Mouse (Mus musculus) embryonic facial prominence, embryonic 12.5 days (tissue): ENCODE data around the gene Glb1. TPM values are rescaled to one million over a fixed set of nuclear protein-coding genes. Genes with fewer than 3 reads are reported as not detected.

Source experiments
- ATAC-seq: fragments of 200-750 bp; cut with Nextera tagmentation; 2 replicates; pipeline ENCODE4 v1.8.0; 2017; ENCODE audit not compliant: insufficient number of reproducible peaks, insufficient read depth, low FRiP score, low TSS enrichment
- H3K27ac ChIP-seq: fragments of 300-500 bp; sonication (generic); 2 replicates; pipeline ENCODE4 v1.5.1; 2016; ENCODE audit warnings: mild to moderate bottlenecking
- H3K27me3 ChIP-seq: fragments of 300-500 bp; sonication (generic); 2 replicates; pipeline ENCODE4 v1.6.1; 2016; ENCODE audit warnings: mild to moderate bottlenecking, moderate library complexity
- H3K36me3 ChIP-seq: fragments of 300-500 bp; sonication (generic); 2 replicates; pipeline ENCODE4 v1.6.1; 2016; ENCODE audit warnings: mild to moderate bottlenecking
- H3K4me1 ChIP-seq: fragments of 300-500 bp; sonication (generic); 2 replicates; pipeline ENCODE4 v1.6.1; 2016
- H3K4me2 ChIP-seq: fragments of 300-500 bp; sonication (generic); replicated peaks from 2 replicates; pipeline ENCODE4 v1.6.1; 2016; ENCODE audit warnings: mild to moderate bottlenecking, moderate library complexity
- H3K4me3 ChIP-seq: fragments of 300-500 bp; sonication (generic); 2 replicates; pipeline ENCODE4 v1.5.1; 2016; ENCODE audit warnings: mild to moderate bottlenecking
- H3K9ac ChIP-seq: fragments of 300-500 bp; sonication (generic); 2 replicates; pipeline ENCODE4 v1.6.1; 2016; ENCODE audit warnings: mild to moderate bottlenecking, moderate library complexity
- H3K9me3 ChIP-seq: fragments of 300-500 bp; sonication (generic); 2 replicates; pipeline ENCODE4 v1.6.1; 2016; ENCODE audit warnings: mild to moderate bottlenecking, moderate library complexity
- WGBS: fragments of 180-500 bp; shearing (Covaris S2); methylation state at CpG from one replicate; pipeline ENCODE4 v1.1.7; 2016; 5-methylcytosine and 5-hydroxymethylcytosine counted together
- polyA plus RNA-seq: library from polyadenylated mRNA; unstranded; fragments of >200 nt; fragmentation: Nextera tagmentation; extraction: Ambion mirVana; gene quantifications from 2 replicates; pipeline ENCODE4 v1.2.1, GENCODE M21; 2016

The Glb1 gene
- polyA plus RNA-seq, 1 experiment from 2014 or later, result 28.9 TPM

DNA sequence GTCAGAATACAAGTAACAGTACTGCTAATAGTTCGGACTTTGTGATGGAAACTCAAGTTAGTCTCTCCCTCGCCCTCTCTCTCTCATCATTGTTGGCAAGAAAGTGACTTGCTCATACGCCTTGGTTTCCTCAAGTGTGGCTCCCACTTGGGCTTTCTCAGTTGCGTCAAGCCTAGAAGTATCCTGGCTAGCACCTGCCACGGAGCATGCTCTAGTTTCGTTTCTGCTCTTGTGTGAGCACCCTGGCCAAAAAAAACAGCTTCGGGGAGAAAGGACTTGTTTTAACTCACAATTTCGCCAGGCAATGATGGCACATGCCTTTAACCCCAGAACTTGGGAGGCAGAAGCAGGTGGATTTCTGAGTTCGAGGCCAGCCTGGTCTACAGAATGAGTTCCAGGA is 76.1 kb downstream of the Glb1 start:
- no peak overlapping the region for H3K9ac ChIP-seq
- H3K4me3 ChIP-seq, result no peak overlapping the region
- 90% methylated on average over 9 of the region's 9 CpGs for WGBS
- H3K27me3 ChIP-seq, result no peaks in the 10 kb centered on the region
- no peaks in the 10 kb centered on the region for H3K9me3 ChIP-seq
- H3K4me1 ChIP-seq, result no peaks in the 10 kb centered on the region
- H3K4me2 ChIP-seq, result no peak overlapping the region
- no peak for ATAC-seq
- no peak overlapping the region for H3K27ac ChIP-seq
- H3K36me3 ChIP-seq, result no peaks in the 10 kb centered on the region

DNA sequence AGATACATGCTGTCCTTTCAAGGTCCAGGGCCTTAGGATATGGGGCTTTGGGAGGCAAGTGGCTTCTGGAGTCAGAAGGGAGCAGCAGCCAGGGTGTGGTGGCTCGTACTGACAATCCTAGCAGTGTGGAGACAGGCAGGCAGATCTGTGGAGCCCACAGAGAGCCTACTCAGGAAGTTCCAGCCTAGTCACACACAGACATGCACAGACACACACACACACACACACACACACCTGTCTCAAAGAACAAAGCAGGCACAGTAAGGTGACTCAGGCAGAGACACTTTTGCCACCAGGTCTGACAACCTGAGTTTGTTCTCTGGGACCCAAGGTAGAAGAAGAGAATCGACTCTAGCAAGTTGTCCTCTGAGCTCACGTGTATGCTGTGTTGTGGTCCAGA is 80.1 kb downstream of the Glb1 start:
- Histone ChIP-seq H3K36me3 (no peaks in the 10 kb centered on the region), H3K27me3 (no peaks in the 10 kb centered on the region)

DNA sequence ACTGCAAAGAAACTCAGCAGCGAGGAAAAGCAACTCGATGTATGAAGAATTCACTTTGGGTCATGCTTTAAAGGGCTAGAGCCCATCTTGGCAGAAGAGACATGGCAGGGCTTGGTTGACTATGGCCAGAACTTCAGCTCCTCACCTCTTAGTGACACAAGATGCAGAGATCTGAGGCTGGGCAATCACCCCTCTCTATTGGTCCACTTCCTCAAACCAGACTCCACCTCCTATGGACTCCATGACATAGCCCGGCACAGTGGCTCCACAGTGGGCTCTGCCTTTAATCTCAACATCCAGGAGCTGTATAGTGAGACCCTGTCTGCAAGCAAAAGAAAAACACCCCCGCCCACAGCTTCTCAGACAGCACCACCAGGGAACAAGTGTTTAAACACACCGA is 83.9 kb downstream of the Glb1 start:
- 77% methylated on average over 5 of the region's 5 CpGs for WGBS
- no peak for ATAC-seq
- Histone ChIP-seq H3K27ac (no peak overlapping the region), H3K27me3 (no peaks in the 10 kb centered on the region), H3K9me3 (no peaks in the 10 kb centered on the region), H3K4me2 (no peak overlapping the region), H3K36me3 (no peaks in the 10 kb centered on the region), H3K4me3 (no peak overlapping the region), H3K4me1 (no peaks in the 10 kb centered on the region), H3K9ac (no peak overlapping the region)

More for the DNA sequence above, 80.1 kb downstream of the Glb1 start:
- no peak overlapping the region for H3K4me2 ChIP-seq
- 89% methylated on average over 3 of the region's 3 CpGs for WGBS
- H3K4me3 ChIP-seq, result no peak overlapping the region
- no peak overlapping the region for H3K27ac ChIP-seq
- no peak for ATAC-seq
- H3K9me3 ChIP-seq, result no peaks in the 10 kb centered on the region
- H3K9ac ChIP-seq, result no peak overlapping the region
- no peaks in the 10 kb centered on the region for H3K4me1 ChIP-seq

DNA sequence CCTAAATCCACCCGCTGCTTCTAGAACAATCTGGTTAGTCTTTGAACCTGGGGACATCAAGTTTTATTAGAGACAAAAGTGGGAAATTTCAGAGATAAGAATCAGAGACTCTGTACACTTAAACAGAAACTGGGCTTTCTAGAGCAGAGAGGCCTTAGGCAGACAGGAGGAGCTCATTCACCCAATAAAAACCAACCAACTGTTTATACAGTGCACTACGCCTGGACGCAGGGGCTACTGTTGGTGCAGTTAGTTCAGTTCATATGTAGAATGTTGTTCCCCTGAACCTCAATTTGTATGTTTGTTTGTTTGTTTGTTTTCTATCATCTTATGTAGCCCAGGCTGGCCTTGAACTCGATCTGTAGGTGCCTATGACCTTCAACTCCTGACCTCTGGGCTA is 85.9 kb downstream of the Glb1 start:
- no peak for ATAC-seq
- Histone ChIP-seq H3K4me3 (no peak overlapping the region), H3K27ac (no peak overlapping the region), H3K27me3 (no peaks in the 10 kb centered on the region), H3K9ac (no peak overlapping the region), H3K4me2 (no peak overlapping the region), H3K9me3 (no peaks in the 10 kb centered on the region), H3K36me3 (no peaks in the 10 kb centered on the region), H3K4me1 (no peaks in the 10 kb centered on the region)
- 82% methylated on average over 4 of the region's 4 CpGs for WGBS

DNA sequence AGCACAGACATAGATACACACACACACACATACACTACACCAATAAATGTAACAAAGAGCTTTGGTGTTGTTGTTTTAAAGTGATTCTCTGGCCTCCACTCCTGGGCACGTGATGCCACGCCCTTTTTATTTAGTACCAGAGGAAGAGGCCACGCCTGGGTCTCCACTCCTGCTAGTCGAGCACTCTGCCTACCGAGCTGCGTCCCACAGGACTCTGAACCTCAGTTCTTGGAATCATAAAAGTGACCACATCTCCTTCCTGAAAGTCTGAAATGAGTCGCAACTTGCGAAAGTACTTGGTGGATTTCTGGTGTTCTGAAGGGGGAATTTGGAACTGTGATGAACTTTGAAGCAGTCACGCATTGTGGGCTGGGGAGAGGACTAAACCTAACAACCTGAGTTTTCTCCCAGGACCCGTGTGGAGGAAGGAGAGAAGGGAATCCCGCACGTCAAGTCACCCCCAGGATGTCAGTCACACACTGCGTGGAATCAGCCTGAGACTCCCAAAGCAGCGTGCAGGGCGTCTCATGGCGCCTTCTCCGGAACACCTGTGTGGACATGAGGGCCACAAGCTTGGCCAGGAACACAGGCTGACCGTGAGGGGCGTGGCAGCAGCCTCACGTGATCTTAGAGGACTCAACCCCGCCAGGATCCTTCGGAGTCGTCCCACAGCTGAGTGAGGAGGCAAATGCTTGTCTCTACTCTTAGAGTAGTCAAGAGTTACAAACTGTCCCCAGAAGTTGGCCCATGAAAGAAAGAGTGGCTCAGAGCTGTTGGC is 86.8 kb downstream of the Glb1 start:
- H3K4me2 ChIP-seq, result no peak overlapping the region
- H3K4me3 ChIP-seq, result no peak overlapping the region
- no peaks in the 10 kb centered on the region for H3K36me3 ChIP-seq
- H3K9ac ChIP-seq, result no peak overlapping the region
- no peak for ATAC-seq
- H3K27me3 ChIP-seq, result no peaks in the 10 kb centered on the region
- H3K9me3 ChIP-seq, result no peaks in the 10 kb centered on the region
- H3K4me1 ChIP-seq, result no peaks in the 10 kb centered on the region
- WGBS, result 82% methylated on average over 23 of the region's 23 CpGs
- no peak overlapping the region for H3K27ac ChIP-seq

DNA sequence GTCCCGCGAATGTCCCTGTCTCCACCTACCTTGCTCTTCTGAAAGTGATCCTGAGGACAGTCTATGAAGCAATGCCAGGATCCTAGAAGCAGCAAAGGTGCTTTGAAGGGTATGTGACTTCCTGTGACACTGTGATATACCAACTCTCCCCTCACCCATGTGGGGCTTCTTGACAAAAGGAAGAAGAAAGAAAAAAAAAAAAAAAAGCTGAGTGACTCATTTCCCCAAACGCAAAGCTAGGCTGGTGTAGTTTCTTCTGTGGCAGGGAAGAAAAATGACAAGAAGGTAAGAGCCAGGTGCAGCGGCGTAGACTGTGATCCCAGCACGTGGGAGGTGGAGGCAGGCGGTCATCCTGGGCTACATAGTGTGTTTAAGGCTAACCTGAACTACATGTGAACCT is 95.6 kb downstream of the Glb1 start:
- Histone ChIP-seq H3K4me2 (no peak overlapping the region), H3K9ac (no peak overlapping the region), H3K9me3 (no peaks in the 10 kb centered on the region), H3K4me1 (0 out of 2 replicates have a peak, but pooled peaks cover 3% of the 10 kb centered on the region), H3K27ac (no peak overlapping the region), H3K27me3 (no peaks in the 10 kb centered on the region), H3K36me3 (no peaks in the 10 kb centered on the region), H3K4me3 (no peak overlapping the region)
- WGBS, result 89% methylated on average over 7 of the region's 7 CpGs
- ATAC-seq, result no peak

DNA sequence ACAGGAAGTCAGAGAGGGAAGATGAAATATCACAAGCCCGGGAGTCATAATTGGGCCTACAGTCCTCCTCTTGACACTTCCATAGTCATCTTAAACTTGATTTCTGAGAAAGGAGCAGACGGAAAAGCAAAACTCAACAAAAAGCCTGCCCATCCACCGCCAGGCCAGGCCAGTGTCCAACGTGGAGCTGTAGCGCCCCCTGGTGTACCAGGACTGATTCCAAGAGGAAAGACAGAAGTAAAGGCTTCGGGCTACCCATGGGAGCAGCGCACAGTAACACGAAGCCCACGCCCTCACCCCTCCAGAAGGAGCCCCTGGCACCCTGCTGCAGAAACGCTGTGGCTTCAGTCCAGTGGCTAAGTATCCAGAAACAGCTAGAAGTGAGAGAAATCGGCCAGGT is 97.3 kb downstream of the Glb1 start:
- 9% methylated on average over 11 of the region's 11 CpGs for WGBS
- Histone ChIP-seq H3K9ac (no peak overlapping the region), H3K4me2 (peak overlapping the region; percentile 38), H3K4me1 (0 out of 2 replicates have a peak, but pooled peaks cover 3% of the 10 kb centered on the region), H3K27me3 (no peaks in the 10 kb centered on the region), H3K36me3 (no peaks in the 10 kb centered on the region), H3K4me3 (no peak overlapping the region; the same call in 1 of the 2 replicates), H3K9me3 (no peaks in the 10 kb centered on the region), H3K27ac (no peak overlapping the region)
- ATAC-seq, result no peak

DNA sequence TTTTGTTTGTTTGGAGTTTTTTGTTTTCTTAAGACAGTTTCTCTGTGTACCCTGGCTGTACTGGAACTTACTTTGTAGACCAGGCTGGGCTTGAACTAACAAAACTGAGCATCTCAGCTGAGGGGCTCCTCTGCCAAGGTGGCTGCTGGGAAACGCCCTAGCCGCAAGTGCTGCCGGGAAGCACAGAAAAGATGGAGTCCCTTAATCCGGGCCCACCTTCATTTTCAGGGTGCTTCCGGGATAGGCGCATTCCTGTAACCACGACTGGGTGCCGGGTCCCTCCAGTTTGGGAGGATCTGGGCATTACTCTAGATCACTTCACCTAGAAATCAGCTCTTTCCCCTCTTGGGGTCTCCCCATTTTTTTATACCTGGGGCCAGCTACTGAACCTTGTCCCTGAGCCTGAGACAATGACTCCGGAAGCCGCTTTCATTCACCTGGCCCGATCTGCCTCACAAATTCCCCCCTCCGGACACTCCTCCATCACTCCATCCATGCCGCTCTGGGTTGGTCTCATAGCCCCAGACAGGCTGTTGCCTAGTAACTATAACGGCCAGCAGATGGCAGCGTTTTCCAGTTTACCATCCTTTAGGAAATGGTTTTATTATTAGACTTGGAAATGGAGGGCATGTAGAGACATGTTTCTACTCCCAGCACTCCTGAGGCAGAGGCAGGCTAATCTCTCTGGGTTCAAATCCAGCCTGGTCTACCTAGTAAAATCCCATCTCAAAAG is 99.1 kb downstream of the Glb1 start:
- Histone ChIP-seq H3K4me1 (0 out of 2 replicates have a peak, but pooled peaks cover 3% of the 10 kb centered on the region), H3K36me3 (no peaks in the 10 kb centered on the region), H3K27ac (no peak overlapping the region), H3K4me3 (no peak overlapping the region), H3K9ac (no peak overlapping the region), H3K9me3 (no peaks in the 10 kb centered on the region), H3K4me2 (0 out of 2 replicates have a peak overlapping the region, but pooled peaks have one; percentile 11), H3K27me3 (no peaks in the 10 kb centered on the region)
- 19% methylated on average over 15 of the region's 15 CpGs for WGBS
- peak; percentile 51; the same call in 1 of the 2 replicates for ATAC-seq

DNA sequence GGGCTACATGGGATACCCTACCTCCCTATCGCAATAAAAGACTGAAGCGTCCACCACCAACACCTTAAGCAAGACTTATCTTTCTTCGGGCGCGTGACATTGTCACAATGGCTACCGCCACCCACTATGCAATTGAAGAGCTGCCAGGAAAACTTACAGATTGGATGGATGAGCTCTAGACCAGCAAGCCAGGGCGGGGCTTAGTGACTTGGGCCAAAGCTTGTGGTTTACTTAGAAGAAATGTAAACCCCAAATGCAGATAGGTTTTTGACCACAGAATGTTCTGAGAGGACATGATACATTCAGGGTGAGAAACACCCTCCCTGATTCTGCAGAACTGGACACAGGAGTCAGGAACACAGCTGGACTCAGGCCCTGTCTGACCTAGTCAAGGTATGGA is 100.2 kb downstream of the Glb1 start:
- ATAC-seq, result no peak
- 93% methylated on average over 7 of the region's 7 CpGs for WGBS
- 0 out of 2 replicates have a peak, but pooled peaks cover 3% of the 10 kb centered on the region for H3K4me1 ChIP-seq
- no peaks in the 10 kb centered on the region for H3K27me3 ChIP-seq
- no peak overlapping the region for H3K4me2 ChIP-seq
- no peaks in the 10 kb centered on the region for H3K9me3 ChIP-seq
- no peak overlapping the region for H3K4me3 ChIP-seq
- H3K9ac ChIP-seq, result no peak overlapping the region
- H3K27ac ChIP-seq, result no peak overlapping the region
- H3K36me3 ChIP-seq, result no peaks in the 10 kb centered on the region

DNA sequence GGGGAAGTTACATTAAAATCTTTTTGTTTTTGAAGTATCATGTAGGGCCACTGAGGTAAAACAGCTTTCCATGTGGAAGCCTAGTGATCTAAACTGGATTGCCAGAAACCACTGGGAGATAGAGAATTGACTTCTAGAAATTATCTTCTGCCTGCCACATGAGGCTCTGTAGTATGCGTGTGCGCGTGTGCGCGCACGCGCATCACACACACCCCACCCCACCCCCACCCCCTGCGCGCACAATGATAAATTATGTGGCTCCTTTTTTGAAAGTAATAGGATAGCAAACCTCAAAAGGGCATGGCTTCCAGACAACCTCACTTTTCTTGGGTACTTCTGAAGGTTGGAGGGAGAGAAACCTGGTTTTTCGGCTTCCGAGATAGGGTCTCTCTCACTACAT is 101.0 kb downstream of the Glb1 start:
- 0 out of 2 replicates have a peak, but pooled peaks cover 3% of the 10 kb centered on the region for H3K4me1 ChIP-seq
- no peak overlapping the region for H3K4me2 ChIP-seq
- no peaks in the 10 kb centered on the region for H3K9me3 ChIP-seq
- H3K4me3 ChIP-seq, result no peak overlapping the region
- H3K27ac ChIP-seq, result no peak overlapping the region
- no peaks in the 10 kb centered on the region for H3K27me3 ChIP-seq
- no peak for ATAC-seq
- no peak overlapping the region for H3K9ac ChIP-seq
- H3K36me3 ChIP-seq, result no peaks in the 10 kb centered on the region
- WGBS, result 96% methylated on average over 11 of the region's 11 CpGs

DNA sequence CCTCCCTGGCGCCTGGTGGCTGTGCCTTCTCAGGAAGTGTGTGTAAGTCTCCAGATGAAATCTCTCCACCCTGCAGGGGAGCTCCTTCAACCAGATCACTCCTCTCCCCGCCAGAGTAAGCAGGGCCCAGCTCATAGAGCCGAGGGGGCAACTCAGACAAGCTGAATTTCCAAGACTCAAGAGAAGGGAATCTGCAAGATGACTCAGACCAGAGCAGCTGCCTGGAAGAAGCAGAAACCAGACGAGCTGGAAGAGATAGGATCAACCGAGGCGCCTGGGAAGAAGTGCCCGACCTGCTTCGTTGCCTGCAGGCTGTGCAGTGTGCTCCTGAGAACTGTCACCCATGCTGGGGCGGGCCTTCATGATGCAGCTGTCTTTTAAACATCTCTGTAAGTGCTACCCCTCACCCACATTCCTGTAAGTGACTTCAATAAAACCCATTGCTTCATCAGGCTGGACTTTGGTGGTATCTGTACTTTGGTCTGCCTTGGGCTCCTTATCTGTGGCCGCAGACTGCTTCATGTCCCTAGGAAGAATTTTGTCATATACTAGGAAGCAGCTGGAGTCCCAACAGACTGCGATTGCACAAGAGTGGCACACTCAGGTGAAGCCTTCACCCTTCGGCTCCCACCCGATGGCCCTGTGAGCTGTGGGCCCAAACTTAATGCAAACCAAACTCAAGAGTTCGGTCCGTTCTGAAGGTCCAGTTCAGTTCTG is 102.0 kb downstream of the Glb1 start:
- no peaks in the 10 kb centered on the region for H3K9me3 ChIP-seq
- no peak for ATAC-seq
- no peaks in the 10 kb centered on the region for H3K27me3 ChIP-seq
- H3K36me3 ChIP-seq, result no peaks in the 10 kb centered on the region
- 70% methylated on average over 15 of the region's 15 CpGs for WGBS
- H3K4me3 ChIP-seq, result no peak overlapping the region
- 0 out of 2 replicates have a peak, but pooled peaks cover 3% of the 10 kb centered on the region for H3K4me1 ChIP-seq
- no peak overlapping the region for H3K27ac ChIP-seq
- no peak overlapping the region for H3K4me2 ChIP-seq
- no peak overlapping the region for H3K9ac ChIP-seq
